Mouse (Mus musculus): Measurements from ENCODE around the gene Htr1d. TPM values are rescaled to one million over a fixed set of nuclear protein-coding genes. Genes with fewer than 3 reads are reported as not detected.

The Htr1d gene
- not detected for total RNA-seq (2021)
- long read RNA-seq, experiment 1 = 0 reads
- long read RNA-seq, experiment 2 = 0 reads

DNA sequence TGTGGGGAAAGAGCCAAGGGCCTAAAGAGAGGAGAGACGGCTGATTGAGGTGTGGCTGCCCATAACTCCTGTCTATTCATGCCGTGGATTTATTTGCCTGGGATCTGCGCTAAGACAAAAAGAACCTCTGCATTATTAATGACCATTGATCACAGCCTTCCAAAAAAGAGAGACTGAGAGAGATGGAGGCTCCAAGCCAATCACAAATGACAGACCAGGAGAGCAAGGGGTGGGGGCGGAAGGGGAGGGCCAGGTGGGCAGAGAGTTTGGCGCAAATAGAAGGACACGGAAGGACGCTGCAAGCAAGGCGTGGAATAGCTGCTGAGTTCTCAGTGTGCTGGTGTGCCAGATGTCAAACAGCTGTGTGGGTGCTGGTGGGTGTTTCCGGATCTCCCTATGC lies at the start of gene Htr1d:
Gene Htr1d, plus strand, starts transcription at position 301 of the 400 bp plus-strand sequence.
- DNase-seq = no peak
- intact Hi-C loops (cut with DNase I) = no loop called here
- no peak within 1 kb of the TSS for H3K27ac ChIP-seq
- H3K4me3 ChIP-seq = peak within 1 kb of the TSS; percentile 64
- no peak for TF ChIP-seq CTCF (IDR thresholded peaks at IDR 0.05)

GRCm38 (mm10) chr4:136377001-136377400 lies 46.3 kb upstream of the Htr1d start:
- Histone ChIP-seq H3K27ac (no peak overlapping the region), H3K4me3 (no peak overlapping the region)
- no peak for DNase-seq
- no peak for TF ChIP-seq CTCF (IDR thresholded peaks at IDR 0.05)
- intact Hi-C loops (cut with DNase I) = no loop called here

DNA sequence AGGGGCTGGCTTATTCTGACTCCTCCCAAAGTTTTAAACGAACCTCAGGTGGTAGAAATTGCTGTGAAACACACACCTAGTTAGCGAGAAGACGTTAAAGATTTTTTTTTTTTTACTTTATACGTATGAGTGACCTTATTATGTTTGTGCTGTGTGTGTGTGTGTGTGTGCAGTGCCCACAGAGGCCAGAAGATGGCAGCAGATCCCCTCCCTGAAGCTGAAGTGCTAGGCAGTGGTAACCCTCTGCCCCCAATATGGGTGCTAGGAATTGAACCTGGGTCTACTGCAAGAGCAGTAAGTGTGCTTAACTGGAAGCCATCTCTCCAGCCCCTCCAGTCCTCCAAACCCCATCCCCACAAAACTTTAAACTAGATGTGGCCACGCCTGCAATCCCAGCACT lies 40.3 kb upstream of the Htr1d start:
- intact Hi-C loops (cut with DNase I) = no loop called here
- H3K27ac ChIP-seq = no peak overlapping the region
- no peak overlapping the region for H3K4me3 ChIP-seq
- TF ChIP-seq CTCF (IDR thresholded peaks at IDR 0.05) = no peak
- DNase-seq = no peak

DNA sequence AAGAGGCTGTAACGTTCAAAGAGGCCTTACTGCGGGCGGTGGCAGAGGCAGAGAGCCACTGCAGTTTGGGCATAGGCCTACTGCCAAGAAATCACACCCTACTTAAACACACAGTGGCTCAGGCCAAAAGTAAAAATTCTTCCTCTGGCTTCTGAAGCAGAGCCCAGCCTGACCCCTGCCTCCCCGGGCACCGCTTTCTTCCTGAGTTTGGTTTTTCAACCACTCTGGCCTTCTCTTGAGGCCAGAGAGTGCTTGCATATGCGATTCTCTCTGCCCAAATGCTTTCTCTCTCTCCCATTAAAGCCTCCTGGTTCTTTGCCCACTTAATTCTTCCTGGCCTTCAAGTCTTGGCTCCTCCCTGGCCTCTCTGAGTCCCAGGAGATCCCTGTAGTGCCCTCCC lies 39.5 kb upstream of the Htr1d start:
- TF ChIP-seq CTCF (IDR thresholded peaks at IDR 0.05) = no peak
- Histone ChIP-seq H3K4me3 (no peak overlapping the region), H3K27ac (no peak overlapping the region)
- intact Hi-C loops (cut with DNase I) = no loop called here
- no peak for DNase-seq

GRCm38 (mm10) chr4:136387261-136387660 lies 36.1 kb upstream of the Htr1d start:
- H3K27ac ChIP-seq = no peak overlapping the region
- intact Hi-C loops (cut with DNase I) = no loop called here
- no peak for TF ChIP-seq CTCF (IDR thresholded peaks at IDR 0.05)

DNA sequence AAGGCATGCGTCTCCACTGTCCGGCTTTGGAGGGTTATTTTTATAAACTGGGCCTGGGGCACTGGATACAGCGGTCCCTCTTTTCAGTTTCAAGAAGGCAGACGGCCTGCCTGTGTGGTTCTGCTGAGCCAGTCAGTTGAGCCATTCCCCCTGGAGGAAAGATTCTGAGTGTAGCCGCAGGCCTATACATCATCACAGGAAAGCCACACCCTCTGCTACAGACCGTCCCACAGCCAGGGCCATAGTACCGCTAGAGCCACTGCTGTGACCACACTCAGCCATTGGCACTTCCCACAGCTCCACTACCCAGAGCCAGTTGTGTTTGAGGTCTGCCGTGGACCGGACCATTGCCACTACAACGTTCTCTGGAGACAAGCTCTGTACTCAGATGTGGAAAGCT lies 21.5 kb upstream of the Htr1d start:
- TF ChIP-seq CTCF (IDR thresholded peaks at IDR 0.05) = no peak
- intact Hi-C loops (cut with DNase I) = no loop called here
- no peak overlapping the region for H3K27ac ChIP-seq
- DNase-seq = no peak
- no peak overlapping the region for H3K4me3 ChIP-seq

More at GRCm38 (mm10) chr4:136387261-136387660, 36.1 kb upstream of the Htr1d start:
- H3K4me3 ChIP-seq = no peak overlapping the region
- DNase-seq = no peak

- DNase-seq = no peak
- intact Hi-C loops (cut with DNase I) = no loop called here
- TF ChIP-seq CTCF (IDR thresholded peaks at IDR 0.05) = no peak
Observed at GRCm38 (mm10) chr4:136407831-136408230, 15.5 kb upstream of the Htr1d start.

DNA sequence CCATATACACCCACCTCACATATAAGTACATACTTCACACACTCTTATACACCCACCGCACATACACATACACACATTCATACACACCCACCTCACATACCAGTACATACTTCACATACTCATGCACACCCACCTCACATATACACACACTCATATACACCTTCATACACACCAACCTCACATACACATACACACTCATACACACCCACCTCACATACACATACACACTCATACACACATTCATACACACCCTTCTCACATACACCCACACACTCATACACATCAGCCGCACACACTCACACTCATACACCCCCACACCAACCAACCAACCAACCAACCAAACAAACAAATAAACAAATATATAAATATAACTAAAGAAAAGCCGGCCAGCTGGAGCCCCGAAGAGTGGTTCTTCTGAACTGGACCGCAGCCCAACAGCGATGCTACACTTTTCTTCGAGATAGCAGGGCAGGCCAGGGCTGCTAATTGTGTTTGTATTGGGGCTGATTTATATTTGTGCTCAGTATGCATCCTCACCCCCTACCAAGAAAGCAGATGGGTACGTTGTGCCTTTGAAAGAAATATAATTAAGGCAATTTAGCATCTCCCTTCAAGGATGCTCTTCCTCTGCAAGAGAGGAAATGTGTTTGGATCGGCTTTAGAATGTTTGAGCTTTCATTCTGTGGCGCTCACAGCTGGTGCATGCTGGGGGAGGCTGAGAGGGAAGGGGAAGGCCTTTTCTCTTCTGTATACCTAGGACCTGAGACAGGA lies 11.1 kb upstream of the Htr1d start:
- H3K4me3 ChIP-seq = no peak overlapping the region
- no peak for DNase-seq
- intact Hi-C loops (cut with DNase I) = no loop called here
- no peak for TF ChIP-seq CTCF (IDR thresholded peaks at IDR 0.05)
- no peak overlapping the region for H3K27ac ChIP-seq

More at GRCm38 (mm10) chr4:136407831-136408230, 15.5 kb upstream of the Htr1d start:
- Histone ChIP-seq H3K27ac (no peak overlapping the region), H3K4me3 (no peak overlapping the region)

DNA sequence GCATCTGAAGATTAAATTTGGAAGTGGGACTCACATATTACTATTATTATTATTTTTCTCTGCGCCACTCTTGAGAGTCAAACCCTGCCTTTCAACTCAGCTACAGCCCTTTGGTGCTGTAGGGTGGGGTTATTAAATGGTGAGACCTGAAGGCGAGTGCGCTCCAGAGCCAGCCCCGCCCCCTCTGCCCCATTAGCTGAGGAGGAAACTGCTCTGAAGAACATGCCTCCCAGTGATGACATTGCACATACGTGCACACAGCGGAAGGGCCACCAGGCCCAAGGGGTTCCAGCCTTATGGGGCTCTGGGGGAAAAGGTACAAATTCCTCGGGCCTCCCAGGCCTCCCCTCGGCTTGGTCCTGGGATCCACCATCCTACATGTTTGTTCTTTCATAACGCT lies 7.8 kb upstream of the Htr1d start:
- no peak for TF ChIP-seq CTCF (IDR thresholded peaks at IDR 0.05)
- no peak overlapping the region for H3K27ac ChIP-seq
- no peak for DNase-seq
- intact Hi-C loops (cut with DNase I) = no loop called here
- no peak overlapping the region for H3K4me3 ChIP-seq

GRCm38 (mm10) chr4:136418962-136419361 lies 4.4 kb upstream of the Htr1d start:
- no peak for TF ChIP-seq CTCF (IDR thresholded peaks at IDR 0.05)
- Histone ChIP-seq H3K4me3 (no peak overlapping the region), H3K27ac (no peak overlapping the region)
- DNase-seq = no peak
- intact Hi-C loops (cut with DNase I) = no loop called here

GRCm38 (mm10) chr4:136419386-136419785 lies 3.9 kb upstream of the Htr1d start:
- no peak for TF ChIP-seq CTCF (IDR thresholded peaks at IDR 0.05)
- Histone ChIP-seq H3K27ac (no peak overlapping the region), H3K4me3 (no peak overlapping the region)
- no peak for DNase-seq
- intact Hi-C loops (cut with DNase I) = no loop called here

DNA sequence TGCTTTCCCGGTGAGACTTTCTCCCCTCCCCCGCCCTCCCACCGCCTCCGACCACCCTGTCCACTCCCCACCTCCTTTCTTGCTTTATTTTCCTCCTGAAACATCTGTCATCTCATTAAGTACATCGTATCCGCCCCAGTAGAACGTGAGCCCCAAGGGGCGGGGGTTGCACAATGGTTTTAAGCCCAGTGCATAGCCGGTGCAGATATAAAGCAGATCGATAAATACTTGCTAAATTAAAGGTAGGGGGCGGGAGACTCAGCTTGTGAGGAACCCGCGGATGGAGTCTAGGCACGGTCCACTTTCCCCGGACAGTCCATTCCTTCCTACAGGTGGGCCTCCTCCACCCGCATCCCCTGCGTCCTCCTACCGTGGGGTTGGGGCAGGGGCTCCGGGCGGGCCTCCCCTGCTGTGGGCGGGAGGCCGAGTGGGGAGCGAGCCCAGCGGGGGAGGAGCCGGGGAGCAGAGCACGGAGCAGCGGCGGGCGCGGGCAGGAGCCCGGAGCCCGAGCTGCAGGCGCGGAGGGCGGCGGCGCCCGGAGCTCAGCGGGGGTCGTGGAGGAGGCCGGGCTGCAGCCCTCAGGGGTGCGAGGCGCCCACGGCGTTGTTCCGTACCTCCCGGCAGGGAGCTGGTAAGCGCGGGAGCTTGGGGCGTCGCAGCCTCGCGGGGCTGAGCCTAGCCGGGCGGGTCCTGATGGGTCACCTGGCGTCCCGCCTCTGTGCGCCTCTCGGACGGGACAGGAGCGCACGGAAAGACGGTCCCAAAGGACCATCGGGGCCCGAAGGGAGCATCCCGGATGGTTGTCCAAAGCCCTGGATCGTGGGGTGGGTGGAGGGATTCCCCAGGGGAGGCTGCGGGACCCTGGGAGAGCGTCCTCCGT lies 1.0 kb downstream of the Htr1d start:
- TF ChIP-seq CTCF (IDR thresholded peaks at IDR 0.05) = no peak
- Histone ChIP-seq H3K27ac (no peak overlapping the region), H3K4me3 (peak overlapping the region; percentile 64)
- intact Hi-C loops (cut with DNase I) = no loop called here
- DNase-seq = no peak

DNA sequence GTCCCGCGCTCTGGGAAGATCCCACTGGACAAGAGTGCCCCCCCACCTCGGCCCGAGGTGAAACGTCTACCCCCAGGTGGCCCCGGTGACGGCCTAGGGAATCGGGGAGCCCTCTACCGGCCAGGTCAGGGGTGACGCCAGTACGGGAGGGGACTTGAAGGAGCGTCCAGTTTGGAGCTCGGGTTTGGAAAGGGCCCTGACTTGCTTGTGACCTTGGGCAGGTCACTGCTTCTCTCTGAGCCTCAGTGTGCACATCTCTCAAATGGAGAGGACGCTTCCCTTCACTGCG lies 1.6 kb downstream of the Htr1d start:
- intact Hi-C loops (cut with DNase I) = no loop called here

More for the DNA sequence above, 1.6 kb downstream of the Htr1d start:
- TF ChIP-seq CTCF (IDR thresholded peaks at IDR 0.05) = peak; percentile 38; the same call in 1 of the 2 replicates
- H3K27ac ChIP-seq = no peak overlapping the region
- peak; percentile 33 for DNase-seq
- peak overlapping the region; percentile 64 for H3K4me3 ChIP-seq

Measured in gastrocnemius, adult 2 months (tissue).